Mouse (Mus musculus): ENCODE data around the gene Gm21870.
"Not testable (repeated sequence)": the region's sequence is repeated elsewhere in the genome, so short reads cannot be mapped to it uniquely, and the experiment has no call there.

Gene Gm21870

DNA sequence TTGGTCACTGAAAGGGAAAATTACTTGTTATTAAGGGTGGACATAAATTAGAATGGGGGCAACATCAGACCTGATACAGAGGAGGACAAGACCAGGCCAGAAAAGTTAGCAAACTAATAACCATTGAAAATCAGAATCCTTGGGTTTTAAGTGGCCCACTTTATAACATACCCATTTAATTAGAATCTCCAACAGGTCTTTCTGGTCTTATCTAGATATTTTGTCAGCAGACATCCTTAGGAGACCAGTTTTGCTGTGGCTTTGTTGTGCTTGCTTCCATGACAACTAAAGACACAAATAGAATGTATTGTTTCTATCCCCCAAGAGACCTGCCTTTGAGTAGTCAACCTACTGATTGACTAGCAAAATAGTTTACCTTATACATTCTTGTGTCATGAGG lies at the start of gene Gm21870:
Gene Gm21870 (minus strand): TSS at position 101 of the 400 bp plus-strand sequence.
- not testable (repeated sequence) for DNase-seq (ENCODE audit: low spot score)

DNA sequence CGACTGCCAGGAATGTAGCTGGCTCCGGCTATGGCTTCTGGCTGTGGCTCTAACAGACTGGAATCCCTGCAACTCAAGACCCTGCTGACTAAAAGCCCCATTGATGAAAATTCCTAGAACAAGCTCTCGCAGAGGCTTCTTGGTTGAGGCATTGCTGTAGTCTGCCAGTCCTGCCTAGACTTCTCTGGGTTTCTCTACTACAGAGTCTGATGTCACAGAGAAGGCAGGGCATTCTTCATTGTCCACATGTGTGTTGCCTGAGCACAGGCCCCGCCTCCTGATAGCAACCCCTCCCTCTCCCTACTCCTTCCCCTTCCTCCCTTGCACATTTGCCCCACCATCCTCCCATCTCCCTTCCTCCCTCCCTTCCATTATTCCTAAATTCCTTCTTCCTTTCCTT lies 30.2 kb downstream of the Gm21870 start, which contains the start of gene Btbd35f6:
Gene Btbd35f6 (minus strand): TSS at position 101 of the 400 bp plus-strand sequence.
- DNase-seq (ENCODE audit: low spot score) = not testable (repeated sequence)
